11 mouse cellular contexts compared by ENCODE assay signal in the genomic region with DNA sequence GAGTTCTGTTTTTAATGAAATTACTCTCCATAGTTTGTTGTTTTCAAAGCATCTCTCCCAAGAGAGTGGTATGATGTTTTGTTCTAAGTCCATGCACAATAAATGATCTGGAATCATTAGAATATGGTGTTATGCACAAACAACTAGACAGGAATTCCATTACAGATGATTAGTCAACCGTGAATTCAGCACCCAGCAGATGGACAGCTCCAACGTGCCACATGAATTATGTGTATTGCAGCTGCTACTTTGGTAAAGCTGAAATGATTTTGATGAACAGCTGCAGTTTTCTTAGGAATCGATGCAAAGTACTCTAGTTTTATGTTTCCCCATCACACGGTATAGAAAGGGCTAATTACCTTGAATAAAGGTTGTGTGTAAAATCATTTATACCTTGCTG.
DNase-seq lines count a peak whose midpoint lies in the region.
"Had no signal": no experiment of that assay in that cellular context is flagged by ENCODE, and none has a peak within 500 bp of the region (broad histone marks: within the 10 kb centered on the region; RNA-seq: fewer than 3 reads in every experiment).

No protein-coding gene starts in this region.

- H3K4me3 ChIP-seq in heart, embryonic 10.5 days, result no peak overlapping the region
- H3K4me3 ChIP-seq: neural tube, embryonic 13.5 days had no signal

- intact Hi-C loops in heart, postnatal 14 days (cut with DNase I), result no loop called here

- H3K36me3 ChIP-seq in heart, embryonic 10.5 days, result no peaks in the 10 kb centered on the region
- H3K36me3 ChIP-seq: G1E; neural tube, embryonic 13.5 days had no signal

- DNase-seq in heart, postnatal 14 days, result peak; percentile 2 to 16
- no peak for DNase-seq in heart, embryonic 10.5 days (ENCODE audit: low spot score)
- peak; percentile 17 for DNase-seq in ovary, postnatal 14 days (ENCODE audit: low spot score)
- no peak for DNase-seq in ovary, postnatal 10 days (ENCODE audit: low spot score)
- peak; percentile 61 for DNase-seq in embryo, embryonic 10.5 days (ENCODE audit: low spot score)
- DNase-seq in retina, adult 2 months (ENCODE audit: low read depth, low spot score), result peak; percentile 2
- no peak for DNase-seq in left cerebral cortex, adult 18-20 months (ENCODE audit: low spot score in 2 of 2)
- DNase-seq in right cerebral cortex, postnatal 36 days (ENCODE audit: low spot score in 2 of 2), result no peak
- DNase-seq: cerebellum, postnatal 25 days had no signal

- 65% methylated on average over 4 of the region's 4 CpGs for WGBS in heart, embryonic 10.5 days

- no peaks in the 10 kb centered on the region for H3K9me3 ChIP-seq in heart, embryonic 10.5 days
- H3K9me3 ChIP-seq: neural tube, embryonic 13.5 days had no signal

- no peaks in the 10 kb centered on the region for H3K27me3 ChIP-seq in heart, embryonic 10.5 days (ENCODE audit: insufficient read depth, poor library complexity, severe bottlenecking)
- H3K27me3 ChIP-seq: neural tube, embryonic 13.5 days had no signal

- no peaks in the 10 kb centered on the region for H3K4me1 ChIP-seq in heart, embryonic 10.5 days
- H3K4me1 ChIP-seq: neural tube, embryonic 13.5 days had no signal

- no peak overlapping the region for H3K27ac ChIP-seq in heart, embryonic 10.5 days
- H3K27ac ChIP-seq: neural tube, embryonic 13.5 days had no signal

Comparison
In these comparisons a context has a peak if more than half of its experiments do, and no peak if none do; other contexts are left out.
1. DNase-seq: peak in heart, postnatal 14 days (2 of 2), ovary, postnatal 14 days (single experiment), embryo, embryonic 10.5 days (single experiment) and retina, adult 2 months (single experiment); none in heart, embryonic 10.5 days (single experiment), ovary, postnatal 10 days (single experiment), left cerebral cortex, adult 18-20 months (0 of 2) and right cerebral cortex, postnatal 36 days (0 of 2).